Mouse (Mus musculus) CH12.LX (cell line): ENCODE measurements around the gene Zdhhc21. TPM values are rescaled to one million over a fixed set of nuclear protein-coding genes. Genes with fewer than 3 reads are reported as not detected.
A peak's percentile ranks its signal among the peaks of the same experiment; 100 is the strongest.

Experiments used
- DNase-seq: peaks from one replicate; pipeline ENCODE4 v3.0.0-alpha.2; 2013; ENCODE audit errors: extremely low read depth
- H3K27ac ChIP-seq: 2 replicates; pipeline ENCODE4 v1.5.1; 2012; ENCODE audit warnings: low read depth, mild to moderate bottlenecking, control low read depth, moderate library complexity; ENCODE audit not compliant: insufficient read depth
- H3K27me3 ChIP-seq: replicated peaks from 2 replicates; pipeline ENCODE3; 2012; ENCODE audit warnings: inconsistent platforms
- H3K36me3 ChIP-seq, 2 experiments: replicated peaks in 1 of 2; 2 replicates each; pipeline versions ENCODE3 to v1.6.1; 2012; ENCODE audit warnings: inconsistent platforms in 1 of 2, low read length in 1 of 2, mild to moderate bottlenecking in 1 of 2, mixed read lengths in 1 of 2, moderate library complexity in 1 of 2; ENCODE audit not compliant: control insufficient read depth in 1 of 2, insufficient read depth in 1 of 2
- H3K4me1 ChIP-seq, 2 experiments: 2 replicates each; pipeline ENCODE4 v1.6.1; 2012; ENCODE audit warnings: inconsistent platforms in 1 of 2, moderate library complexity in 1 of 2; ENCODE audit not compliant: insufficient read depth in 2 of 2, control insufficient read depth in 1 of 2
- H3K4me2 ChIP-seq: 2 replicates; pipeline ENCODE4 v1.6.1; 2012; ENCODE audit warnings: low read depth, mild to moderate bottlenecking, control low read depth; ENCODE audit not compliant: poor library complexity, insufficient read depth, severe bottlenecking
- H3K4me3 ChIP-seq, 3 experiments: fragments of 150-350 bp in 1 of 3; sonication (generic) in 1 of 3; replicated peaks in 1 of 3; 2 replicates each; pipeline versions ENCODE3 to v1.5.1; 2011 to 2012; ENCODE audit warnings: low read depth in 2 of 3, low read length in 2 of 3, mild to moderate bottlenecking in 2 of 3, moderate library complexity in 2 of 3, control low read depth in 1 of 3, improper control_type of control experiment in 1 of 3, inconsistent platforms in 1 of 3, mixed read lengths in 1 of 3; ENCODE audit not compliant: poor library complexity in 1 of 3
- H3K79me2 ChIP-seq: replicated peaks from 2 replicates; pipeline ENCODE4 v1.6.1; 2012; ENCODE audit warnings: mild to moderate bottlenecking, moderate library complexity; ENCODE audit not compliant: control insufficient read depth, poor library complexity, insufficient read depth, severe bottlenecking; ENCODE audit errors: extremely low read depth
- H3K9ac ChIP-seq: 2 replicates; pipeline ENCODE4 v1.6.1; 2012; ENCODE audit warnings: low read depth, mild to moderate bottlenecking, control low read depth, moderate library complexity; ENCODE audit not compliant: insufficient read depth
- H3K9me3 ChIP-seq: replicated peaks from 2 replicates; pipeline ENCODE3; 2012; ENCODE audit warnings: low read length, inconsistent platforms, mixed read lengths
- BHLHE40 ChIP-seq: IDR thresholded peaks from 2 replicates; pipeline ENCODE4 v1.6.1; 2011; ENCODE audit warnings: mild to moderate bottlenecking, low read depth, low read length, improper control_type of control experiment
- CHD1 ChIP-seq: IDR thresholded peaks from 2 replicates; pipeline ENCODE4 v1.6.1; 2012; ENCODE audit warnings: low read depth, low read length, improper control_type of control experiment, inconsistent platforms
- CHD2 ChIP-seq: IDR thresholded peaks from 2 replicates; pipeline ENCODE4 v1.6.1; 2011; ENCODE audit warnings: low read length, improper control_type of control experiment
- CTCF ChIP-seq, 2 experiments: IDR thresholded peaks in 1 of 2; conservative IDR thresholded peaks in 1 of 2; 2 replicates each; pipeline ENCODE4 v1.5.1; 2011 to 2012; ENCODE audit warnings: low read depth in 2 of 2, low read length in 2 of 2, improper control_type of control experiment in 1 of 2, inconsistent platforms in 1 of 2, mild to moderate bottlenecking in 1 of 2, moderate library complexity in 1 of 2
- ETS1 ChIP-seq: conservative IDR thresholded peaks from 2 replicates; pipeline ENCODE4 v1.6.1; 2012; ENCODE audit warnings: low read depth, mild to moderate bottlenecking, inconsistent platforms, low read length, improper control_type of control experiment, moderate library complexity
- GABPA ChIP-seq: IDR thresholded peaks from 2 replicates; pipeline ENCODE4 v1.6.1; 2012; ENCODE audit warnings: low read depth, low read length, improper control_type of control experiment, inconsistent platforms; ENCODE audit not compliant: insufficient replicate concordance
- JUND ChIP-seq: conservative IDR thresholded peaks from 2 replicates; pipeline ENCODE4 v1.6.1; 2011; ENCODE audit warnings: low read depth, low read length, improper control_type of control experiment
- MAFK ChIP-seq: IDR thresholded peaks from 2 replicates; pipeline ENCODE4 v1.6.1; 2011; ENCODE audit warnings: low read length, improper control_type of control experiment; ENCODE audit not compliant: insufficient replicate concordance
- MAZ ChIP-seq: IDR thresholded peaks from 2 replicates; pipeline ENCODE4 v1.6.1; 2012; ENCODE audit warnings: low read depth, mild to moderate bottlenecking, inconsistent platforms, low read length, improper control_type of control experiment, moderate library complexity
- RAD21 ChIP-seq: IDR thresholded peaks from 2 replicates; pipeline ENCODE4 v1.6.1; 2011; ENCODE audit warnings: low read depth, mild to moderate bottlenecking, low read length, improper control_type of control experiment, moderate library complexity
- RCOR1 ChIP-seq: conservative IDR thresholded peaks from 2 replicates; pipeline ENCODE4 v1.6.1; 2012; ENCODE audit warnings: low read depth, mild to moderate bottlenecking, inconsistent platforms, low read length, improper control_type of control experiment
- ZC3H11A ChIP-seq: IDR thresholded peaks from 2 replicates; pipeline ENCODE4 v1.6.1; 2012; ENCODE audit warnings: low read depth, mild to moderate bottlenecking, inconsistent platforms, low read length, improper control_type of control experiment
- ZKSCAN1 ChIP-seq: IDR thresholded peaks from 2 replicates; pipeline ENCODE4 v1.6.1; 2012; ENCODE audit warnings: low read depth, inconsistent platforms, low read length, improper control_type of control experiment, borderline replicate concordance
- ZMIZ1 ChIP-seq: IDR thresholded peaks from 2 replicates; pipeline ENCODE4 v1.6.1; 2012; ENCODE audit warnings: low read depth, mild to moderate bottlenecking, inconsistent platforms, low read length, improper control_type of control experiment
- dilution Hi-C: fragments of 300-500 bp; cut with MboI; formaldehyde crosslinking; loops from 2 replicates; pipeline ENCODE4 v1.14.3; 2020; ENCODE audit warnings: low sequenced_read_pairs; ENCODE audit not compliant: extremely low pct_unique_long_range_greater_than_20kb, extremely low pct_ligation_motif_present
- in situ Hi-C: fragments of 300-500 bp; cut with MboI; formaldehyde crosslinking; loops from 3 replicates; pipeline ENCODE4 v1.14.3; 2019; ENCODE audit warnings: low sequenced_read_pairs, low pct_ligation_motif_present, low pct_unique_long_range_greater_than_20kb, mixed read lengths
- polyA plus RNA-seq: library from polyadenylated mRNA; unstranded; fragments of >175 nt; gene quantifications from 2 replicates; pipeline ENCODE4 v1.2.1, GENCODE M21; 2012; ENCODE audit warnings: low read depth; ENCODE audit not compliant: insufficient read length
- total RNA-seq, 2 experiments: library from RNA; depleted of rRNA; stranded (reverse); fragments of 300-350 nt in 1 of 2; fragments of >200 nt in 1 of 2; gene quantifications; 2 replicates each; pipeline ENCODE4 v1.2.3; 2012 to 2014

Zdhhc21 gene
- total and polyA plus RNA-seq, 3 experiments, result 8.3 to 16.1 (median 14.0) TPM

- TF ChIP-seq MAFK, result no peak
- TF ChIP-seq CHD1, result no peak
- no peak for TF ChIP-seq RAD21
- no peak for TF ChIP-seq ZC3H11A
- no peak for TF ChIP-seq BHLHE40
- TF ChIP-seq RCOR1, result no peak
- no peak for TF ChIP-seq JUND
- TF ChIP-seq GABPA, result no peak
- no peak for TF ChIP-seq MAZ
- TF ChIP-seq CHD2, result no peak
- TF ChIP-seq ETS1, result no peak
- no peak for TF ChIP-seq ZKSCAN1
- no peak overlapping the region for H3K27ac ChIP-seq
- H3K27me3 ChIP-seq, result no peaks in the 10 kb centered on the region
- H3K4me1 ChIP-seq, result peaks cover 0 to 17% of the 10 kb centered on the region in 2 experiments; a peak in 2 of 4 replicates
- dilution Hi-C loops (no loop called here), in situ Hi-C loops (no loop called here)
- no peak overlapping the region for H3K4me2 ChIP-seq
- no peaks in the 10 kb centered on the region for H3K9me3 ChIP-seq
- H3K36me3 ChIP-seq, result peaks cover 13 to 53% of the 10 kb centered on the region in 2 experiments
- no peak overlapping the region for H3K9ac ChIP-seq
- H3K79me2 ChIP-seq, result peaks cover 2% of the 10 kb centered on the region; the same call in 1 of the 2 replicates
- no peak overlapping the region for H3K4me3 ChIP-seq
- no peak for DNase-seq
Observed at GRCm38 (mm10) chr4:82848552-82849234, 11.1 kb downstream of the Zdhhc21 start.

DNA sequence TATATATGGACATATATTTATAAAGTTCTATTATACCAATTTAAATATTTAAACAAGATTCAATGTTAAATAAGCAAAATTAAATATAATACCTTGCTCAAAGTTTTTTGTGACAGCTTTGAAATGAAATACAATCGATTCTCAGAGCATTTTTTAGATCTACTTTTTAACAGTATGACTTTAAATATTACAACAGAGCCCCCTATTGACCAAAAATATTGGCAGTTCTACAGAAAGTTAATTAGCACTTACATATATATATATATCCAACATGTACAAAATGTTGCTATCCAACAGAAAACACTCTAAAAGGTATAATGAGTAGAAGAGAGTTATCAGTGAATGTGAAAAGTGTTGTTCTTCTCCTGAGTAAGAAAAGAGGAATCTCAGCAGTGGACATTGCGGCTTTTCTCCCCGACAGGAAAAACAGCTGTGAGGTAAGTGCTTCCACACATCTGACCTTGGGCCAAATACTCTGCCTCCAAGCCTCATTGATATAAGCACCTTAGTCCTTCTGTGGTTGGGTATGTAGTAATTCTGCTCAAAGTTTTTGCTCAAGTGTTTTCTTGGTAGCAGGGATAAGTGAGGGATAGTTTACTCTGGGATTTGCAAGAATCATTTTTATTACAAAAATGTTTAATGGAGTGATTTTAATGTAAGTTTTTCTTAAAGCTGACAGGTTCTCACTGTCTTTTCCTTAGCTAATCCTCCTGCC, 22.1 kb downstream of the Zdhhc21 start:
- no peak for DNase-seq
- dilution Hi-C loops (no loop called here), in situ Hi-C loops (no loop called here)
- Histone ChIP-seq H3K4me3 (no peak overlapping the region), H3K4me1 (no peaks in the 10 kb centered on the region), H3K27me3 (no peaks in the 10 kb centered on the region), H3K4me2 (no peak overlapping the region), H3K27ac (no peak overlapping the region), H3K79me2 (no peaks in the 10 kb centered on the region), H3K36me3 (peaks cover 27 to 57% of the 10 kb centered on the region in 2 experiments), H3K9ac (no peak overlapping the region), H3K9me3 (no peaks in the 10 kb centered on the region)
- TF ChIP-seq RAD21 (peak; percentile 54), CTCF (conservative IDR thresholded peaks at IDR 0.05 in 1 of 2, IDR thresholded peaks at IDR 0.05 in 1 of 2; ENCODE audit: low read depth in 2 of 2, low read length in 2 of 2) (peak in 1 of 2 experiments; percentile 48; a peak in 2 of 4 replicates), ZMIZ1 (no peak)
